Mouse (Mus musculus): Measurements from ENCODE around the gene Gng13.

GRCm38 (mm10) chr17:25672982-25673381 is 44.0 kb upstream of the Gng13 start:
- TF ChIP-seq CTCF (IDR thresholded peaks at IDR 0.05; ENCODE audit: insufficient read depth, low read depth, low read length), result no peak
- TF ChIP-seq POLR2A (IDR thresholded peaks at IDR 0.05; ENCODE audit: insufficient read depth, low read depth, low read length), result no peak

Data from olfactory bulb, adult 2 months (tissue).